Mouse (Mus musculus): Measurements from ENCODE around the gene Rwdd4a. TPM values are rescaled to one million over a fixed set of nuclear protein-coding genes. Genes with fewer than 3 reads are reported as not detected.

The Rwdd4a gene
- 10 to 100 TPM; 15.3 to 27.5 TPM for polyA plus RNA-seq (2017; shearing (Covaris generic))

DNA sequence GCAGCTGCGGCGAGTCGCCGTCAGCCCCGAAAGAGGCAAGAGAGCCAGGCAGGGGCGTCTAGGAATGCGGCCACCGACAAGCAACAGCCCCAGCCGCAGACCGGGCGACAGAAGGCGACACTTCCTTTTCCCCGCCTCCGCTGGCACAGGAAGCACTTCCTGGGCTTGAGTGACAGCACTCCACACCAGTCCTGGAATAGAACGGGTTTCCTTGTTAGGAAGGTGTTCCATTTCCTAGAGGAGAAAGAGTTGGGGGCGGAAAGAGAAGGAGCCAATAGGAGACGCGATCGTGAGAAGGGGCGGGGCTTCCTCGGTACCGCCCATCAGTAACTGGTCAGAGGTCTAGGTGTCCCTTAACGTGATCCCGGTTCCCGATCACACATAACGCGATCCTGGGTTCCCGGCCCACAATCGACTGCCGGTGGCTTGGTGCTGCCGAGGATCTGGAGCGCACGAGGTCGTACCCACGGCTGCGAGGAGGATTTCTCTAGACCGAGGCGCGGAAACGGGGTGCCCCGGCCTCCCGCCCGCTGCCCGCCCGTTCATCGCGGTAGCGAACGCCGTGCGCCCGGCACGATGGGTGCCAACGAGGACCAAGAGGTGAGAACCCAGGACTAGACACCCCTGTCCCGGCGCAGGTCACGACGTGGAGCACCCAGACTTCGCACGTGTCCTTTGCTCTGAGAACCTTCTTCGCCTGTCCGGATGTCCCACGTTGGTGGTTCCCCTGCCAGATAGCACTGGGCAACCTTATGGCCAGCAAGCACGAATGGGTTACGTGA lies at the start of gene Rwdd4a, which contains the start of gene Trappc11:
Gene Rwdd4a, plus strand, starts transcription at position 321 of the 782 bp plus-strand sequence.
Gene Trappc11, minus strand, starts transcription at position 127 of the 782 bp plus-strand sequence.
- ATAC-seq, result peak; percentile 99

DNA sequence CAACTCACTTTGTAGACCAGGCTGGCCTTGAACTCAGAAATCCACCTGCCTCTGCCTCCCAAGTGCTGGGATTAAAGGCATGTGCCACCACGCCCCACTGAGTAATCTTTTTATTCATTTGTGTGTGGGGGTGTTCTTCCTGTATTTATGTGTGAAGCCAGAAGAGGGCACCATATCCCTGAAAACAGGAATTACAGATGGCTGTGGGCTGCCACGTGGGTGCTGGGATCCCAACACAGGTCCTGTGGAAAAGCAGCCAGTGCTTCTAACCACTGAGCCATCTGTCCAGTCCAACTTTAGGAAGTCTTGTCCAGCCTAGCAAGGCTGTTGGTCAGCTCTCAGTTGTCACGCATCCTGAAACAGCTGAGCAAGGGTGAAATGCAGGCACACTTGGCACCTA lies 46.2 kb upstream of the Rwdd4a start:
- no peak for ATAC-seq

DNA sequence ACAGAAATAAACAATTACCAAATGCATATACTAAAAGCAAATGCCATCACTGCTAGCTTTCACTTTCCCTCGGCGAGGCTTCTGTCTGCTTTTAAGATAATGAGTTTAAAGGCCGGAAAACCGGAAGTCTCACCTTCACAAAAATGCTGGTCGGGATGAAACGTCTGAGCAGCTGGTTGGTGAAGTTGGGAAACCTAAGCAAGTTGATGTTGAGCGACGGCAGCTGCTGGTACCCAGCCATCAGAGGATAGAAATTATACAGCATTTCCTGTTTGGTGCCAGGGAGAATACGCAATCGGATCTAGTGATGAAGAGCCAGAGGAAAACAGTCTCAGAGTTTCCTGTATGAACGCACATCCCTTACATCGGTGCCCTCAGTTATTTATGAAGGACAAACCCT lies 40.4 kb upstream of the Rwdd4a start:
- no peak for ATAC-seq

DNA sequence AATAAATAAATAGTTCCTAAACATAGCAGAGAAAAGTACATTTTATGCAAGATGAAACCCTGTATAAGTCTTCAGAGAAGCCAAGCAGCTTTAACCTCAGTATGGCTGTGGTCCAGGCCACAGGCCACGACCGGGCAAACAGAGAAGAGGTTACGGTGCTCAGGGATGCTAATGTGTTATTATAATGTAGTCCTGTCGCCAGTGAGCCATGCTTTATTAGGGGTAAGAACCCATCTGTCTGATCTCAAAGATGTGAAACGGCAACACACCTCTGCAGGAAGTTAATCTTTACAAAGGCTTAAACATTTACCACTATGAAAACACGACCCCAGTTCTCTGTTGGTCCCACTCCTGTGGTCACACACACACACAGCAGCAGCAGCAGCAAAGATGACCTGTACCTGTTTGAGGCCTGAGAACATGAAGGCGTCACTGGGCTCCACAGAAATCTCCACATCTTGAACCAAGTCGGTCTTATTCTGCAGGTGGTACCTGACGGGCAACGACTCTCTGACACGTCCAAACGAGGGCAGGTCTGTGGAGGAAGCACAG lies 38.8 kb upstream of the Rwdd4a start:
- ATAC-seq, result no peak

DNA sequence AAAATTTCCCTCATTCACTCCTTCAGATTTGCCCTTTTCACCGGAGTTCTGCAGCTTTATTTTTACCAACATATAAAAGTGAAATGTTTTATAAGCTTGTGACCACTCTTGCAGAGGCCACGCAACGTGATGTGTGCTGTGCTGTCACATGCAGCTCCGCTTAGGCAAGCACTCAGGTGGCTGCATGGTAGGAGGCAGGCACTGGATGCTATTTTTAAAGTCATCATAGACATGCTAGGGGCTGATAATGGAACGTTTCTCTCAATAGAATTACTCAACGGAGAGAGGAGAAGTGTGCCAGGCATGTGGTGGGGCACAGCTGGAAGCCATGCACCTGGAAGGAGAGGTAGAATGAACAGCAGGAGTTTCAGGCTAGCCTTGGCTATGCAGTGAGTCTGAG lies 38.0 kb upstream of the Rwdd4a start:
- no peak for ATAC-seq

DNA sequence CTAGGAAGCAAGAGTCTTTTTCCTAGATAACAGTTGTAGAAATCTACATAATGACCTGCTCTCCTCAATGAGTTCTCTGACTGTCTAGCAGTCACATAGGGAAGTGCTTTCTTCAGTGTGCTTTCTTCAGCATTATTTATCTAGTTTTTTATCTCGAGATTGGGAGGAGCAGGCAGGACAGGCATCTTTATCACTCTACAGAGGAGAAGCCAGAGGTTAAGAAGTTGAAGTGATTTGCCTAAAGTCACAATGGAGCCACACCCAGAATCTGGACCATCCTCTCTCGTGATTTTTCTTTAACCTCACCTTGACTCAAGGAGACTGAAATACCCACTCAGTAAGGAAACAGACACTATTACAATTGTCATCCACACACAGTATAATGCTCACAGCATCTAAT lies 31.5 kb upstream of the Rwdd4a start:
- ATAC-seq, result no peak

DNA sequence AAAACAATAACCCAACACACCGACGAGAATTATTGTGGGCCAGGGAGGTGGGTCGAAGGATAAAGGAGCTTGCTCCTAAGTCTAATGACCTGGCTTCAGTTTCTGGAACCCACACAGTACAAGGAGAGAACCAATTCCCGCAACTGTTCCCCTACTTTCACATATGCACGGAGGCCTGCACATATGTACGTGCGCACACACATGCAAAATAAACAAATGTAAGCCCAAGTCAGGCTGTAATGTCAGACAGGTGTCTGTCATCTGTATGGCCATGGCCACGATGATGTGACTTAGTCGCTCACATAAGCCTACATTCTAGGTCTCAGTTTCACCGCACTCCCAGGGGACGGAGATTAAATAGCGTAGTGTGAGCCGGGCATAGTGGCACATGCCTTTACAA lies 30.9 kb upstream of the Rwdd4a start:
- ATAC-seq, result no peak

DNA sequence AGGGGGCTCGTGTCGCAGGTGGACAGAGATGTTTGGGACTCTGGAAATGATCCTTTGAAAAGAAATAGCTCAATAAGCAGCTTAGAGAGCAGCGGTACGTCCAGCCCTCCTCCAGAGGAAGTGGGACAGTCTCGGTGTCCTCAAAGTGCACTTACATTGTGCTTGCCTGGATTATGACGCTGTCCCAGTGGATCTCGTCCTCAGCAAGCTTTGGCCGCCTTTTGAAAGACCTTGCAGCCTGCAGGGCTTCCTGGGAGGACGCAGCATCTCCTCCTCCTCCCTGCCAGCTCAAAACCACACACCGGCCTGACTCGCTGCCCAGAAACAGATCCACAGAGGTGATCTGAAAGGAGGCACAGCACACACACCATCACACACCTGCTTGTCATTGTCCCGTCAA lies 28.0 kb upstream of the Rwdd4a start:
- no peak for ATAC-seq

DNA sequence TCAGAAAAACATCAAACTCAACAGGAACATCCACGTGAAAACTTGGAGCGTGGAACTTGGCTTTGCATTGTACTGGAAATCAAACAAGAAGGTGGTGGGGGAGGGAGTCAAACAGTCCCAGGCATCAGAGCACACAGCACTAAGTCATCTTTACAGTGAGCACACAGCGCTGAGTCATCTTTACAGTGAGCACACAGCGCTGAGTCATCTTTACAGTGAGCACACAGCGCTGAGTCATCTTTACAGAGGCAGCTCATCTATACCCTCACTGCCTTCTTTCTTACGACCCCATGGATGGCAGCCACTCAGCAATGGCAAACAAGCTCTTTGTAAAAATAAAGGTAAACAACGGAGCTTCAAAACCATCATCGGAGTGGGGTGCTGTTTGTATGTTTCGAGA lies 22.5 kb upstream of the Rwdd4a start:
- no peak for ATAC-seq

DNA sequence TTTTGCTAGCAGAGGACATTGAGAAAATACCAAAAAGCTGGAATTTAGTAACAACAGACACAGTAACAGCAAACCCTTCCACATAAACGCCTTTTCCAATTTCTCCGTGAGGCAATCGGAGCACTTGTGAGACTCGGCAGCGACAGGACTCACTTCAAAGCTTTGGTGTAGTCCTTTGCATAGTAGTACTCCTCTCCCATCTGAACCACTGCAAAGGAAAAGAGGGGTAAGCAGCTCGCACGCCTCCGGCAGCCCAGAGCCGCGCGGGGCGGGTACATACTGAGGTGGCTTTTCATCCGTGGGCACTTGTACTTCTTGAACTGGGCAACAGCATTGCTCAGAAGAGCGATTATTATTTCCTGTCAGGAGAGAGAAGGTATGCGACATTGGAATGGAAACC lies 19.9 kb upstream of the Rwdd4a start:
- no peak for ATAC-seq

DNA sequence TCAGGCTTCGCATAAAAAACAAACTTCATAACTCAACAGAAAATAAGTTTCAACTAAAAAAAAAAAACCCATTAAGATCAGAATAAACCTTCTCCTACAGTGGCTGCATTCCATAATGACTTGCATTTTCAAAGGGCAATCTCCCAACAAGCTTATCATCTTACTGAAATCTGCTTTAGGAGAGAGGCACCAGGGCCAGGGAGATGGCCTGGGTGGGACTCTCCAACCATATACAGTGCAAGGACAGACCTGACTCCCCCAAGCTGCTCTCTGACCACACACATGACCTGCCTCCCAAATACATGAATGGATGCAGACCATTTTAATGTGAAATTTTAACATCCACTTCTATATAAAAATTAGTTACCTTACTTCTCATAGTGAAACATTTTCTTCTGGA lies 5.4 kb upstream of the Rwdd4a start:
- ATAC-seq, result no peak

DNA sequence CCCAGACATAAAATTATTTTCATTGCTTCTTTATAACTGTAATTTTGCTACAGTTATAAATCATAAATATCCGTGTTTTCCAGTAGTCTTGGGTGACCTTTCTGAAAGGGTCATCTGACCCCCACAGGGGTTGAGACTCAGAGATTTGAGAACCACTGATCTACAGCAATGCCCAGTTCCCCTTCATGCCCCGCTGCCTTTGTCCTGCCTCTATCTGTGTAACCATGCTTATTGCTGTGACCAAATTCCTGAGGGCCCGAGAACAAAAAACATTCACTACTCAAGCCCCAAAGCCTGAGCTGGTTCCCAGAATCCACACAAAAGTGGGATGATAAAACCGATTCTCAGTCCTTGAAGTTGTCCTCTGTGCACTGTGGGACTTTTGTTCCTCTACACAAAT lies 4.9 kb downstream of the Rwdd4a start:
- ATAC-seq, result no peak

DNA sequence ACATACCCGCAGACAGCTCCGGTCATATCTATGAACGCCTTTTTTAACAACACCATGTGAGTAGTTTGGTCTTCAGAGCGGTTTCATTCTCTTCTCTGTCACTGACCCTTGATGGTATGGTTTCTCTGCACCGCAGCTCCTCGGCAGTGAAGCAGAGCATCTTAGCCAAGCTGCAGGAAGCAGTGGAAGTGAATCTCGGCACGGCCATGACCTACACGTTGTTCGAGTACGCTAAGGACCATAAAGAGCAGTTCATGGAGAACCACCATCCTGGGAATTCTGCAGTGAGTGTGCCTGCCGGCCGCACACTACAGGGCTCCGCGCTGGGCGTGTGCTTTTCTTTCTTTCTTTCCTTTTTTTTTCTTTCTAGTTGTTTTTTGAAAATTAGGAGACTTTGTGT lies 9.3 kb downstream of the Rwdd4a start:
- ATAC-seq, result no peak

DNA sequence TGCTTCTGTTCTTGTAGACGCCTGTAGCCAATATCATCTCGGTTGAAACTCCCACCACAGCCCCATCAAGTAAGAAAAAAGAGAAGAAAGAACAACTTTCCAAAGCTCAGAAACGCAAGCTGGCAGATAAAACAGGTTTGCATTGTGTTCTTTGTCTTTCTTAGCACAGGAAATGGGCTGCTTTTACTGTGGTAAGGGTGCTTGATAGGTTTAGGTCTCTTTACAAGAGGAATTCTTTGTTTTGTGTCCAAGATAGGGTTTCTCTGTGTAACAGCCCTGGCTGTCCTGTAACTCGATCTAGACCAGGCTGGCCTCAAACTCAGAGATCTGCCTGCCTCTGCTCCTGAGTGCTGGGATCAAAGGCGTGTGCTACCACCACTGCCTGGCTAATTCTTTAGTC lies 10.6 kb downstream of the Rwdd4a start:
- ATAC-seq, result no peak

DNA sequence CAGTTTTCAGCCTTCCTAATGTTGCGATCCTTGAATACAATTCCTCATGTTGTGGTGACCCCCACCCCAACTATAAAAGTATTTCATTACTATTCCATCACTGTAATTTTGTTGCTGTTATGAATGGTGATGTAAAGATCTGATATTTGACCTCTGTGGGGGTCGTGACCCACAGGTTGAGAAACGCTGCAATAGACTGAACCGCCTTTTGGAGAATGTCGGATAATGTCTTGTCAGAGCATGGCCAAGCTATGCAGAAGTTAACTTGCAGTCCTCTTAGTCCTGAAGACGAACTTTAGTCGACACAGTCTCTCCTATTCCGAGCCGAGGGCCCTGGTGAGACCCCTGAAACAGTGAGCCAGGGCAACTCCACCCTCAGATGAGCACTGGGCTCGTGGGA lies 13.6 kb downstream of the Rwdd4a start:
- no peak for ATAC-seq

DNA sequence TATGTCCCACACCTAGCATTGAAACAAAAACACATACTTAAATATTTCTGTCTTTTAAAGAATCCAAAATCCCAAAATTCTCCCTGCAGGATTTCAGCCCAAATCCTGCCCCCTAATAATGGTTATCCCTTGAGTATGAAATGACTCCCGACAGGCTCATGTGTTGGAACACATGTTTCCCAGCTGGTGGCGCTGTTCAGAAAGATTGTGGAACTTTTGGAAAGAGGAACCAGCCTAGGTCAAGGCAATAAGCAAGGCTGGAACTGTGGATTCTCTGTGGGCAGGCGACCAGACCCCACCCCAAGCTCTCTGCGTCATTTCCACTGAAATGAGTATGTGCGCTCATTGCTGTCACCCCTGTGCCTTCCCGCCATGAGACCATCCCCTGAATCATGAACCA lies 20.1 kb downstream of the Rwdd4a start:
- no peak for ATAC-seq

DNA sequence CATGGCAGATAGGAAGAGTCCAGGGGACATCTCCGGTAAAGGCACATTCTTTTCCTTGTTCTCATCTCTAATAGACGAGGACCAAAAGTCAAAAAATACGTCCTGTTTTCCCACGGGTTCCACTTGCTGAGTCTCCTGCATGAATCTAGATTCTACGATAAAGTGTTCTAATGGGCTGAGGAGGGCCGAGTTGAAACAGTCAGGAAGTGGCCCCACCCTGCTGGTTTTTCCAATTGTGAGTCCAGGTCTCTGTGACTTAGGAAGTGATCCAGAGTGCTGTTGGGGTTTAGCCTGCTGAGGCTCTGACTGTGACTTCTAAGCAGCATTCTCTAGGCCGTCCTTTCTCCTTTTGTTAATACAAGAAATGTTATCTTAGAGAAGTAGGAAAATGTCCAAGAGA lies 23.0 kb downstream of the Rwdd4a start:
- no peak for ATAC-seq

DNA sequence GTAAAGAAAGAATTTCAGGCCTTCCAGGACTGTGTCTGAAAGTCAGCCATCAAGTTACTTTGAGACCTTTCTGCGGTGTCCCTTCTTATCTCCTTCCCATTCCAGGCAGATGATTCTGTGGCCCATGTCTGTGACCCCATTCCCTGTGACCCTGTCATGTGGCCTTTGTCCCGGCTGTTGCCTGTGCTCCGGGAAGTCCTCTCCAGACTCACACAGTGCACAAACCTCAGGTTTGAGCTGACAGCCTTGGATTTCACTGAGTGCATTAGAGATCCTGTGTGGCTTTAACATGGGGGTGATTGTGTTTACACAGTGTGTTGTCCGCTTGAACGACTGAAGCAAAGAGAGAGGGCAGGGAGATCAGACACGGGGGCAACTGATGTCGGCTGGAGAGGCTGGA lies 24.8 kb downstream of the Rwdd4a start:
- ATAC-seq, result no peak

DNA sequence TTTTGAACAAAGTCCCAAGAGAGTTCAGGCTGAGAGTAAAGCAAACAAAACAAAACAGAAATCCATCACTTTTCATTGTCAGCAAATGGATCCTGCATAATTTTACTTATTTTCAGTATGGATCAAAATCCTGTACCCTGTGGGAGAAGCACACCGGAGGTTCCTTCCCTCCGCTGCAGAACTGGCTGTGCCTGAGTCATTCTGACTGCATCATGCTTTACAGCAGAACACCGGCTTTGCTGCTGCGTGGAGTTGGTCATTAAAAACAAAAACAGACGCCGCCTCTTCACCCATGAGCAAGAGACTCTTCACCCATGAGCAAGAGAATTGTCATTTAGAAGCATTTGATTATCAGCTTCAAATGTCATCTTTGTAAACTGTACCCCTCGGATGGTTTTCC lies 27.3 kb downstream of the Rwdd4a start:
- no peak for ATAC-seq

DNA sequence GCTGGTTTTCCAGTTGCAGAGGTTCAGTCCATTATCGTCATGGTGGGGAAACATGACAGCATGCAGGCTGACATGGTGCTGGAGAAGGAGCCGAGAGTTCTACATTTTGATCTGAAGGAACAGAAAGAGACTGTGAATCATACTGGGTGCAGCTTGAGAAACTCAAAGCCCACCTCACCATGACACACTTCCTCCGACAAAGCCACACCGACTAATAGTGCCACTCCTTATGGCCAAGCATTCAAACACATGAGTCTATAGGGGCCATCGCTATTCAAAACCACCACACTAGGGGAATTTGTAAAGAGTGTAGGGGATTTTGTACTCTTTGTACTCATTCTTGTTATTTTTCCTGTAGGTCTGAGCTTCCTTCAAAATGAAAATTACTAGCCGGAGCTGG lies 33.1 kb downstream of the Rwdd4a start:
- no peak for ATAC-seq

DNA sequence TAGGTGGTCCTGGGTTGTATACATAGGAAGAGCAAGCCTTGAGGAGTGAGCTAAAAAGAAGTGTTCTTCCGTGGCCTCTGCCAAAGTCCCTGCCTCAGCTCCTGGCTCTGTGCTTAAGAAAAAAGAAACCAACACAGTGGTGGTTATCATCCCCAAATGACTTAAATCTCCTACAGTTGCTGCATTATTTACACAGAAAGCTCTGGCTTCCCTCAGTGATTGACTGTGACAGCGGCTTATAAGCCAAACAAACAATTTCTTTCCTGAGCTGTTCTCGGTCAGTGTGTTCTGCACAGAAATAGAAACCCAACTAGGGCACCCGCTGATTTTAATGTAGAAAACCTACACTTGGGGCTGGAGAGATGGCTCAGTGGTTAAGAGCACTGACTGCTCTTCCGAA lies 34.6 kb downstream of the Rwdd4a start:
- no peak for ATAC-seq

DNA sequence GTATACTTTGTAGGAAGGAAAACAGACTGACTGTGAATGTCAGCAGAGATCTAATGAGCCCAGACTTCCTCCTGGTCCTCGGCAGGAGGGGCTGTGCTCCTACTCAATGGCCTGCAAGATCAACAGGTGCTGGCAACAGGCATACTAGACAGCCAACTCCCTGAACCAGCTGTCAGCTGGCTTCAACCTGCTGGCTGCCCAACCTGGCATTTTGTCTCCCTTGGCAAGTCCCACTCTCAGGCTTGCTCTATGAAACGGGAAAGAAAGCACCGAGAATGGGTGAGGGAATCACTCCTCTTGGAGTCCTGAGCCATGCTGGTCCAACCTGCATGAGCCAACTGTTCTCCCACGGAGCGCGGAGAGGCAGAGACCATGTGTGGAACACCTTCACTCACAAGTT lies 36.7 kb downstream of the Rwdd4a start:
- ATAC-seq, result no peak

DNA sequence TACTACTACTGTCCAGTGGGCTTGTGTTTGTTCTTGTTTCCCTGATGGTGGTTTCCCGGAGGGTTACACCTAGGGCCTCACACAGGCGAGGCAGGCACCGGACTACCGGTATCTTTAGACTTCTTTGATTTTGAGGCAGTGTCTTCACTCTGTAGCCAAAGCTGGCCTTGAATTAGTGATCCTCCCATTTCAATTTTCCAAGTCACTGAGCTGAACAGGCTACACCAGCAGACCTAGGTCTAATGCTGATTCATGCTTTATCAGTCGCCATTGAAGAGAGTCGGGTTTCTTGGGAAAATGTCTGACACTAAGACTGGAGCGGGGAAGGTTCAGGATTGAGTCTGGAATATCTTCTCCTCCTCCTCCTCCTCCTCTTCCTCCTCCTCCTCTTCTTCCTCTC lies 40.0 kb downstream of the Rwdd4a start:
- no peak for ATAC-seq

DNA sequence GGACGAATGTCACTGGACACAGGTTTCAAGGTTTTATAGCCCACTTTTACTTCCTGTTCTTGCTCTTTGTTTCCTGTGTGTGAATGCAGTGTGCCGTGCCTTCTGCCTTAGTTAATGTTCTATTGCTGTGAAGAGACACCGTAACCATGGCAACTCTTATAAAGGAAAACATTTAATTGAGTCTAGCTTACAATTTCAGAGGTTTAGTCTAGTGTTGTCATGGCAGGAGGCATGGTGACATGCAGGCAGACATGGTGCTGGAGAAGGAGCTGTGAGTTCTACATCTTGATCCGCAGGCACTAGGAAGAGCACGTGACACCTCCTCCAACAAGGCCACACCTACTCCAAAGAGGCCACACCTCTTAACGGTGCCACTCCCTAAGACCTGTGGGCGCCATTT lies 48.0 kb downstream of the Rwdd4a start:
- ATAC-seq, result no peak

DNA sequence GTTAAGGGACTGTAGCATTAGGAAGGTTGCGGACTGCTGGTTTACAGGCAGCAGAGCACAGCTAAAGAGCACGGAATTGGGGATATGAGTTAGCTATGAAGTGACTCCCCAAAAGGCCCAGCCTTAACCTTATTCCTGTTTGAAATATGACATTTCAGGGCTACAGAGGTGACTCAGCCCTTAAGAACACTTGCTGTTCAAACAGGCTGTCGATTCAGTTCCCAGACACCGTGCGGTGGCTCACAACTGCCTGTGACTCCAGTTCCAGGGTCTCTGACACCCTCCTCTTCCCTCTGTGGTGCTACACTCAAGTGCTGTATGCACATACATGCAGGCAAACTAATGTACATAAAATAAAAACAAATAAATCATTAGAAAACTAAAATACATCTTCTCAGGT lies 55.2 kb downstream of the Rwdd4a start:
- no peak for ATAC-seq

Measured in CD4-positive, CD25-positive, alpha-beta regulatory T cell, adult 4 months (primary cell).